Mouse (Mus musculus): ENCODE results near the gene Siglece.

Siglece gene

DNA sequence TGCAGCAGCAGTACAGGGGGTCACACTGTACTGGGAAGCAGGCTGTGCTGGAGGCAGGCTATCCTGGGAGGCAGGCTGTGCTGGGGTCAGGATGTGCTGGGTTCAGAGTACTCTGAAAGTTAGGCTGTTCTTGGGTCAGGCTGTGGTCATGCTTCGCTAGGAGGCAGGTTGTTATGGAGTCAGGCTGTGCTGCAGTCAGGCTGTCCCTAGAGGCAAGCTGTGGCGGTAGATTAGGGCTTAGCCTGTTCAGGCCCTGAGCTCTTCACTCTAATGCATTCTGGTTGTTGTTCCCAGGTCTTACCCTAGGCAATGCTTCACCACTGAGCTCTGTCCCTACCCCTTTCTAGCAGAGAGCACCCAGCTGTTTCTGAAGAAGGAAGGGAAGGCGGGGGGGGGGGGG lies 34.9 kb downstream of the Siglece start:
- DNase-seq, result no peak

GRCm38 (mm10) chr7:43623819-43624218 lies 36.1 kb downstream of the Siglece start:
- no peak for DNase-seq

- no peak for DNase-seq
Observed at GRCm38 (mm10) chr7:43622927-43623326, 37.0 kb downstream of the Siglece start.

DNA sequence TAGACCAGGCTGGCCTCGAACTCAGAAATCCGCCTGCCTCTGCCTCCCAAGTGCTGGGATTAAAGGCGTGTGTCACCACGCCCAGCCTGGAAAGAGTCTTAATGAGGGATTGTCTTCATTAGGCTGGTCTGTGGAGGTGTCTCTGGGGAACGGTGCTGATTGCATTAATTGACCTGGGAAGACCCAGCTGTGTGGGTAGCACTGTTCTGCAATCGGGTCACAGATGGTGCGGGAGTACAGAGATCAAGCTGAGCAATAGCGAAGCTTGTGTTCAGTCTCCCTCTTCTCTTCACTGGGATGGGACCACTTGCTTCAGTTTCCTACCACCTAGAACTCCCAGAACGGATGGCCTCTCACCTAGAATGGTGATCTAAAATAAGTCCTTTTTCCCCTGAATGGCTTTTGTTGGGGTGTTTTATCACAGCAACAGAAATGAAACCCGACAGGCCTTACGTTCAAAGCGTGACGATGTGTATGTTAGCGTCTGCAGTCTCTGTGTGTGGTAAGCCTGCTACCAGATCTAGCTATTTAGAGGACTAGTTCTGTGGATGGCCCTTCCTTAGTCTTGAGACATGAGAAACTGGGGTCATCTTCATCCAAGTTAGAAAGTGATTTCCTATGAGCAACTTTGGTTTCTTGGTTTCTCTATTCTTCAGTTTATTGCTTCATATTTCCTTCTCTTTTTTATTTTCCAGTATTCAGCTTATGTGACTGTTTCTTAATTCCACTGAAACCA lies 46.0 kb downstream of the Siglece start:
- DNase-seq, result no peak

DNA sequence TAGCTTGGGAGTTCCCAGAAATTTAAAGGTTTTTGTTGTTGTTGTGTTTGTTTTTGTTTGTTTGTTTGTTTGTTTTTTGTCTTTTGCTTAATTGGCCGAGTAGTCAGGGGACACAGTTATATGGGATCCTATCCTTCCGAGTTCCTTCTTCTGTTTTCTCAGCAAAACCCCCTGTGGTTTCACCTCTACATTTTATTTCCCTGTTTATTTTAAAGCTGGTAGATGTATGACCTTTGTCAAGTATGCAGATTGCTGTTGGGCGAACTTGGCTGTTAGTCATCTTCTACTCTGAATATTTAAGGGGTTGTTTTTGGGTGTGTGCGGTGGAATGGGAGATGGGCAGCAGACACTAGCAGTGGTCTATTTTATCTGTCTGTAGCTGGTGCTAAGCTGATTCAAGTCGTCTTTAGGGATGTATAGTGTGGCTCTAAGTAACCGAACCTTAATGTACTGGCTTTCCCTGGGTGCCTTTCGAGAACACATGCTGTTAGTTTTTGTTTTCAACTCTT lies 51.6 kb downstream of the Siglece start:
- DNase-seq, result no peak

GRCm38 (mm10) chr7:43607743-43608287 lies 52.1 kb downstream of the Siglece start:
- no peak for DNase-seq

DNA sequence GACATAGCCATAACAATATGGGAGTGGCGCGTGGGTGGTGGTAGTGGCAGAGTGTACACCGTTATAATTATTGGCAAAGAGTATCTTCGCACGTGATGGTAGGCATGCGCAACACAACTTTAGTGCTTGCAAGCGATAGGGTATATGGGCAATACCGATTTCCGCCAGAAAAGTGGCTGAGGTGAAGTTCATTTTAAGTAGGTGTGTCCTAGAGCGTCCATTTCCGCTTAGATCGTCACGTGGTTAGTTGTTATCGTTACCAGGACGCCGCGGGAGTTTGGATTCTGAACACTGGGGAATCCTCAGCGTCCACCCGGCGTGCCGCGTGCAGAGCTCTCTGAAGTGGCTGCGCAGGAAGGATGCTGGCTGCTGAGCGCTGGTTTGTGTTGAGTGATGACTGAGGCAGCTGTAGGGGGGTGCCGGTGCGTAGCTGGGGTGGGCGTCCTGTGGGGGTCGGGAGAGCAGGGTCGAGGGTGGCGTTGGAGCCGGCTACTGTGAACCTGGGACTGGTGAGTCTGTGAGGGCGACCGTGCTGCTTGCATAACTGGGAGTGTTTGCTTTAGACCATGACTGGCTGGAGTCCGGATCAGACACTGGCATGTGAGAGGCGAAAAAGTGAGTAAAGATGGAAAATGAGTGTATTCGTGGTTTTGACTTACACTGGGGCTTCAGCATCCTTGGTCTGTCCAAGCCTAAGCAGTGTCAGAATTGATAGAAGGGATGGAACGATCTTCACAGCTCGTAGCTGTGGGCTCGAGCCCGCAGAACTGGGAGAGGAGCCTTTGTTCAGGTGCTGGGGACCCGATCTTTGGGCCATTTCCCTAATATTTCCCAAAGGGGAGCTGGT lies 52.8 kb downstream of the Siglece start, which contains the start of gene Zfp819:
Zfp819 (plus strand) TSS at position 274 of the 847 bp plus-strand sequence.
- peak; percentile 71 for DNase-seq

DNA sequence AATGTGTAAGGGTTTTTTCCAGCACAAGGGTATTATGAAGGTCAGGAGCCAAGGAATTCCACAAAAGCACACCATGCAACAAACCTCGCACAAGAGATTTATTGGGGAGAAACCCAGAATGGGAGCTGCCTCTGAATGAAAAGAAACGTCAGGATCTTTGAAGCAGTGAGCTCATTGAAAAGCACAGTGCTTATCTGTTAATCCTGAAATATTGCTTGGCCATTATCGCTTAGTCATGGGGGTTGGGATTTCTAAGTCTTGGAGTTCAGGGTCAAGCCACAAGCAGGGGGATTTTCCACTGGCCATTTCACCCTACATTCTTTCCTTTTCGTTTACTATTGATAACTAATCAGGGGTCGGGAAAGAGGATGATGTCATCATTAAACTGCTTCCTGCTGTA lies 58.1 kb downstream of the Siglece start:
- no peak for DNase-seq

Data from lung, postnatal 10 days (tissue).